Mouse (Mus musculus): ENCODE data around the gene Fam20b. TPM values are rescaled to one million over a fixed set of nuclear protein-coding genes. Genes with fewer than 3 reads are reported as not detected.
"Not testable (repeated sequence)": the region's sequence is repeated elsewhere in the genome, so short reads cannot be mapped to it uniquely, and the experiment has no call there.

Gene Fam20b
- total RNA-seq, 1 experiment from 2014 or later: 42.9 TPM

DNA sequence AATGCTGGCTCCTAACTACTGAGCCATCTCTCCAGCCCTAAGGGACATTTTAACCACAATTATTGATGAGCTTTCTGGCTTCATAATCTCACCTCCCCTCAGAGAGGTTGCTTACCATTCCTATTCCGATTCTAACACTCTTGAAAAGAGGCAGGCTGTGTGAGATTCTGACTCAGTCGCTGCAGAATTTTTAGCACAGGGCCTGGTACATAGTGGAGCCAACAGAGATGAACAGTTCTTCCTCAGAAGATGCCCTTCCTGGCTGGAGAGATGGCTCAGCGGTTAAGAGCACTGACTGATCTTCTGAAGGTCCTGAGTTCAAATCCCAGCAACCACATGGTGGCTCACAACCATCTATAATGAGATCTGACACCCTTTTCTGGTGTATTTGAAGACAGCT is 47.0 kb downstream of the Fam20b start:
- no peak for DNase-seq

DNA sequence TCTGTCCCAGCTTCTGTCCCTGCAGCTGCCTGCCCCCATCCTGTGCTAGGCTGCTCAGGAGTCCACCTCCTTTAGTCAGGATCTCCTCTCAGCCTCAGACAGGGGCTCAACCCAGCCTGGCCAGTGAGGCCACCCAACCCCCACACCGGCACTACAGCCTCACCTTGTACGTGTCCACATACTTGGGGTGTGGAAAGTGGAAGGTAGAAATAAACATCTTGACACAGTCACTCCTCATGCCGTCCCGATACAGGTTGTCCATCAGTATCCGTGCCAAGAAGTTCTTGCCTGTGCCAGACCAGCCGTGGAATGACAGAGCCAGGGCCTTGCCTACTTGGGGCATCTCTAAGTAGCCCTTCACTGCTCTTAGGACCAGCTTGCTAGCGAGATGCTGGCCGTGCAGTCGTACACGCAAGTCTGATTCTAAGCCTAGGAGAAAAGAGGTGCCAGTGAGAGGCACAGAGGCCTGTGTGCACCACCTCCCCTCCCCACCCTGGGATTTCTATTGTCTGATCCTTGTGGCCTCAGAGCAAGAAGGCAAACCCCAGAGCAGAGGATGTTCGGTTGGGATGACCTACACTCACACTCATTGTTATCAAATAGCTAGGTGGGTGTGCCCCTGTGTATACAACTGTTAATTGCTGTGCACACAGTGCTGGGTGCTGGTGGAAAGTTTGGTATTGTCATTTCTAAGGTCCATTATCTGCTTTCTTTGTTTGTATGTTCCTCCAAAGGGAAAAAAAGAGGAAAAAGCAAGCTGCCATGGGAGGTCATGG is 49.5 kb downstream of the Fam20b start:
- DNase-seq: no peak

DNA sequence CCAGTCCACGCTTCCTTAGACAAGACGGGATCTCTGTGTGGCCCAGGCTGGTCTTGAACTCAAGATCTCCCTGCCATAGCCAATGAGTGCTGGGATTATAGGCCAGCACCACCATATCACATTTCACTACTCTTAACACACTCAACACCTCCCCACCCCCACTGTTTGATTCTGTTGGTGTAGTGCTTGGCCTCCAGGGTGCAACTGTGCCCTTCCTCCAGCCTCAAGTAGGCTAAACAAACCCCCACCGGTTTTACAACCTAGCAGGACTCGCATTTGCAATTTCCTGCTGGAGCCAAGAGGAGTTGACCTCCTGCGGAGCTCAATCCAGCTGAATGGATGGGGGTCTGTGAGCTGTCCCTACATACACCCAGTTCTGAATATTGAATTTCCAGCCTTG is 50.3 kb downstream of the Fam20b start:
- DNase-seq: no peak

DNA sequence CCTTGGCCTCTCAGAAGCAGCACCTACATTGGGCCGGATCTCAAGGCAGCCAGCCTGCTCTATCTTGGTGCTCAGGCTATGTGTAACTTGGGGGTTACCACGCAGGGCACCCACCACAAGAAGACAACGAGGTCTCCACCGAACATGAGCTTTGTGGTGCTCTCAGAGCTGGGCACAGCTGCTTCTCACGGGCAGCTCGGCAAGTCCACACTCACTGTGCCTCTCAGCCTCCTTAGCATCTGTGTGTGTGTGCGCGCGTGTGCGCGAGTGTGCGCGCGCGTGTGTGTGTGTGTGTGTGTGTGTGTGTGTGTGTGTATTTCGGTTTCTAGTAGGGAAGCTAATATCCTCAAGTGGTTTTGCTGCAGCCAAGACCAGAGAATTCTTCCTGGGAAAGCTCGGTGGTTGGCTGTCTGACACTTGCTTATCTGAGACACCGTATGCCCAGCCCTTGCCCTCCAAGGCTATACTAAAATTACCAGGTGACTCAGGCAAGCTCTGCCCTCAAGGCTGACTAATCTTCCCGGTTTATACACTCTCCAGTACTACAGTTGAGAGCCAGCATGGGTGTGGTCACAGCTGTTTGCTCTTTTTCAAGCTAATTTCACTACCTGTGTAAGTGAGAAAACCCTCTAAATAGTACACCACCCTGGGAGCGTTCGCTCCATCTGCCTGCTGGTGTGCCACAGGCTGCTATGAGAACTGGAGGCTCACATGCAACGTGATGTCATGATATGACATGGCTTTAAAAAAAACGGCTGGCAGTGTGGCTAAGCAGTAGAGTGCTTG is 51.6 kb downstream of the Fam20b start:
- peak; percentile 56 for DNase-seq

DNA sequence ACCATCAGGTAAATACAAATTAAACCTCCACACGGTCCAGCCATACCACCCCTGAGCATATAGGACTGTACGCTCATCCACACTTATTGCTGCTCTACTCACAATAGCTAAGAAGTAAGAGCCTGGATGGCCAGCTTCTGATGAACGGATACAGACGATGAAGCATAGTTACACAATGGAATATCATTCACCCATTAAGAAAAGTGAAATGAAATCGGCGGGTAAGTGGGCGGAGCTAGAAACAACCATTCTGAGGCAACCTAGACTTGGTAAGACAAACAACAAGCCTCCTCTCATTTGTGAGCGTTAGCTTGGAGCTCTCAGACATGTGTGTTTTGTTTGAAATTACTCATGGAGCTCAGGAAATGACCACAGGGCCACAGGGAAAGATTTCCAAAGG is 53.1 kb downstream of the Fam20b start:
- DNase-seq: no peak

DNA sequence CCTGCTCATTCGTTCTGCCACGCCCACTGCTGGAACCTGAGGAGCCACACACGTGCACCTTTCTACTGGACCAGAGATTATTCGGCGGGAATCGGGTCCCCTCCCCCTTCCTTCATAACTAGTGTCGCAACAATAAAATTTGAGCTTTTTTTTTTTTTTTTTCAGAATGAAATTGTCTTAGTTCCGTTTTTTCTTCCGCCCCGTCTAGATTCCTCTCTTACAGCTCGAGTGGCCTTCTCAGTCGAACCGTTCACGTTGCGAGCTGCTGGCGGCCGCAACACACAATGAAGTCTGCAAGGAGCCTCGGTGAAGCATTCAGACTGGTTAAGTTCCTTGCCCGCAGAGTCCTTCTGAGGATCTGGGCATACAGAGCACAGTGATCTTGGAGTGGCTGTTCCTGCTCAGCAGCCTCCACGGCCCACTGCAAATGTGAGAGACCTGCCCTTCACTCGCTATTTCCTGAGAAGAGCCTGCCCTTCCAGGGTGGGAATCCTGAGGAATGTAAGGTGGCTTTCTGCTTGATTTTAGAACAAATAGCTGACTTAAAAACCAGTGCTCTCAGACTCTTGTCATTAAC is 58.1 kb downstream of the Fam20b start:
- DNase-seq: not testable (repeated sequence)

DNA sequence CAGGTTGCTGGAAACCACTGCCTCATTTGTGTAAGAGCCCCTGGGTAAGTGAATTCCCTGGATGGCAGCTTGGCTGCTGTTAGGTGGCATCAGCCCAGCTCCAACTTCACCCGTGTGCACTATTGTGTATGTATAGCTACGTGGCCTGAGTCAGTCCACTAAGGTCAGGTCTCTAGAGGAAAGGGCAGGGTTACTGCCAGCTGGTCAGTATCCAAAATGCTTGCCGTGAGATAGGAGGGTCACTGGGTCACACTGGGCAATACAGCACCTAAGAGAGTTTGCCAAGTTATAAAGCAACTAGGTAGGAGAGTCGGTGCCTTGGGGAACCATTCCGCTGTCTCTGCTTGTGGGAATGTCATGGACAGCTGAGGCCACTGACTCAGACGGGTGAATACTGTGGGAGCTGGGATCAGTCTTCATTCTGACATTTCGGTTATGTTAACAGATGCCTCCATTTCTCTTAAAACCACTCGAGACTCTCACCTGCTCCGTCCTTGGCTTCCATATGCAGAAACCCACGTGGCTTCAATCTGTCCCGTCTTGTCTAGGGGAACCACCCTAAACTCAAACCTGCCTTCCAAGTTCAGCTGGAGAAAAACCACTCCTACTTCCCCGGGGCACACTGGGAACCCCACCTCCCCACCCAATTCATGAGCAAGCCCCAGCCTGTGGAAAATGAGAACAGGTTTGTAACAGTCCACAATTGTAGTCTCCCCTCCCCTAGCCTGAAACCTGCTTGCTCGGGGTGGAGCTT is 58.8 kb downstream of the Fam20b start:
- DNase-seq: peak; percentile 65

DNA sequence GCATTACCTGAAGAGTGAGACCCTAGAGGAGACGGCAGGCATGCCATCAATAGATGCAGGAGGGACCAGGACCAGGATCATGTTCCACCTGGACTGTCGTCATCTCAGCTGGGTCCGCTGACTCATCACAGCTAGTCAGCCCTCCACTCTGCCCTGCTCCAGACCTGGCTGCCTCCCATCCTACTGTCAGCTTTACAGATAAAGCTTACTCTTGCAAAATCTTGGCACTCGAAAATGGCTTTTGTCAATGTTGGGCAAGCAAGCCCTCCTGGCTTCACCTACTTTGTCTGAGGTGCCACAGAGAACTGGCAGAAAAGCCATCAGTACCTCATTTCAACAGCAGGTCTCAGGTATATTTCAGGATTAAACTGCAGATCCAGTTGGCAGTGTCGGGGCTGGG is 60.2 kb downstream of the Fam20b start:
- DNase-seq: peak; percentile 67

DNA sequence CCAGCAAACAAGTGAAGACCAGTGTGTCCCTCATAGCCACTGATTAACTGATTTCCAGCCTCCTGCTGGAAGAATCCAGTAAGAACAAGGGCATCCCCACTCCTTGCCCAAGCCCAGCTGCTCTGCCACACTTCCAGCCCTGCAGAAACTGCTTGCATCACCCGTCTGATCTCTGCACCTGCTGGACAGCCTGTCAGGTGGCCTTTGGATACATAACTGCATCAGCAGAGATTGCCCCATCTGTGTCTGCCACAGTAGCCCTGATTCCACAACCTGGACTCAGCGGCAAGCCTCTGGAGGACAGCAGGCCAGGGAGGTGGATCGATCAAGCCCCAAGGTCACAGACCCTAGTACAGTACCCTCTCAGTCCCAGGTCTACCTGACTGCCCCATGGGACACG is 61.4 kb downstream of the Fam20b start:
- DNase-seq: no peak

DNA sequence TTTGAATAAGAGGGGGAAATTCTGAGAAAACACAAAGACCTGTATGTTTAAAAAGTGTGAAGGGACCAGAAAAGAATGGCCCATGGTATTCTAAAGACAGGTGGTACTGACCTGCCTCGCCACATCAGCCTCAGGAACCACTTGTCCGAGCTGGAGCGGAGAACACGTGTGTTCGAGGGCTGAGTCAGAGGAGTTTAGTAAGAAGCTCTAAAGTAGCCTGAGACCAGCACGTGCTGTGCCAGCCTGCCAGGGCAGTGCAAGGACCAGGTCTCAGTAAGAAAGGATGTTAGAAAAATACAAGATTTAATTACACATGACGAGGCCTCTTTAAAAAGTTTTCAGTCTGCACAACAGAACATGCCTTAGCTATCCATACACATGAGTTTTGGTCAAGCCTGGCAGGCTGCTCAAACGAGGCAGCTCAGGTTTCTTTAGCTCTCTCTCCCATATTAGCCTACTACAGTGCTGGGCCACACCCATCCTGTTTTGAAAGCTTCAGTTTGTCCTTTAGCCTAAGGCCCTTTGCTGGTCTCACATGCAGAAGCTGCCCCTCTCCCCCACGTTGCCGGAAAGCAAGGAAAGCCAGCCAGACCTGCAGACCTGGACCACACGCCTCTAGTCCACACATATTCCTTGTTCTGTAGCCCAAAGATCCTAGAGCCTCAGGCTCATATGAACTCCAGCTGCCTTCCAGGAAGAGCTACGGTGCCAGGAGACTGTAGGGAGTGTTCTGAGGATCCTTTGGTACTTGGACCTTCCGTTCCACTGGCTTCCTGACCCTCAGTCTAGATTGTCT is 64.0 kb downstream of the Fam20b start:
- DNase-seq: no peak

DNA sequence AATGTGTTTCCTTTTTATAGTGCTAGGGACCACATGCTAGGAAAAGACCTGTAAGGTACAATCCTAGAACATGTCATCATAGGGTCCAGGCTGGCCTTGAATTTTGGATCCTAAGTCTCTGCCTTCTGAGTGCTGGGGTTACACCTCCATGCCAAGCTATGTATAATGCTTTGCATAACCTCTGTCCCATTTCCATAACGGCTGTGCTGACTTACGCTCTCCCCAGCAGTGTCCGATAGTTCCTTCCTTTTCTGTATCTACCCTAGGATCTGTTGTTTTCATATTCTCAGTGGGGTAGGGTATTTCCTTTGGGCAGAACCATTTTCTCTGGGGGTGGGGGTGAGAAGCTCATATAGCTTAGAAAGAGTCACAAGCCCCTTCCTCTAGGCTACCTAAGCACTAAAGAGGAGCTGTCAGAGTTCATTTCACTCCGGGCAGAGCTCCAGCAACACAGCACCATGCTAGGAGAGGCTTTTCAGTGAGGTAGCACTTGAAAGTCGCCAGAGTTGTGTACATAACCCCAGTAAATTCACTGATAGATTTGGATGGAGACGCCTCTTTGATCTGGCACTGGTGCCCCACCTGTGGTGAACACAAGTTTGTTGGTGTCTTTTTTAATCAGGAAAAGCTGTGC is 66.6 kb downstream of the Fam20b start:
- DNase-seq: no peak

DNA sequence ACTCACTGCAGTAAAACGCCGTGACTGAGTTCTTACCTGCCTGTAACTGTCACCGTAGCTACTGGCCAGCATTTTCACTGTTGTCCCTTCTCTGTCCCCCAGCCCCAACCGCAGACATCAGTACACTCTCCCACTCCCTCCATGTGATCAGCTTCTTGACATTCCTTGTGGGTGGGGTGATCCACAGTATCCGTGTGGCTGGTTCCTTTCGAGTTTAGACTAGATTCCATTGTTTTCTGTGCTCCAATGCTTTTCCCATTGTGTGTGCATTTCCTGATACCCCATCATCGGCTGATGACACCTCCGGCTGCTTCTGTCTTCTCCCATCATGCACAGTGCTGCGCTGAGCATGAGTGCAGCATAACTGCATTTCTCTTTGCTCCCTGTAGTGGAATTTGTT is 68.3 kb downstream of the Fam20b start:
- no peak for DNase-seq

DNA sequence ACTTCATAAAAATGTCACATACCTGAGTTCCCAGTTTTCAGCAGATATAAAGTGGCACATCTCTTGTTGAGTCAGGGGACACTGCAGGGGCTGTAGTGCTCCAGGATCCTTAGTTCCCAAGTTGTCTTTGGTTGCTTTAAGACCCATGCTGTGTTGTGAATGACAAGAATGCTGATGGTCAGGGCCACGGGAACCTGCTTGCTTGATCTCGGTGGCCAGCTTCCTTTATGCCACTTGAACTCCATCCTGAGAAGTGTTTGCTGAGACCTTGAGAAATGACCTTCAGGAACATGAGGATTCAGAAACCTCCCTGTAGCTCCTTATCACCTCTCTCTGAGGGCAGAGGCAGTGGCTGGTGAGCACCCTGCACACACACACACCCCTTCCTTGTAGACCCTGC is 70.2 kb downstream of the Fam20b start:
- no peak for DNase-seq

DNA sequence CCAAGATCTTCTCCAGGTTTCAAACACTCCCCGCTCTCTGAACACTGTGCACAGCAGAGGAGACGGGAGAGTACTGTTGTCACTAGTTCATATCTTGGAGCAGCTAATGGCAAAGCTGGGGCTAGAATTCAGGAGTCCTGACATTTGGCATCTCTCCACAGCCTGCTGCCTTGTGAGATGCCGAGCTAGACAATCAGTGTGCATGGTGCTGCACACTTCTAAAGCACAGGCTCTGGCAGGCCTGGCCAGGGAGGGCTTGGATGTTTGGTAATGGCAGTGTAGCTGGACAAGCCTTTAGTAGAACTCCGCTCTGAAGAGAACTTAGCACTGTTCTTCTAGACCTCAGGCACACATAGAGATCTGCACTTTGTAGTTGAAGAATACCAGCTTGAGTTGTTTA is 72.9 kb downstream of the Fam20b start:
- DNase-seq: peak; percentile 3

DNA sequence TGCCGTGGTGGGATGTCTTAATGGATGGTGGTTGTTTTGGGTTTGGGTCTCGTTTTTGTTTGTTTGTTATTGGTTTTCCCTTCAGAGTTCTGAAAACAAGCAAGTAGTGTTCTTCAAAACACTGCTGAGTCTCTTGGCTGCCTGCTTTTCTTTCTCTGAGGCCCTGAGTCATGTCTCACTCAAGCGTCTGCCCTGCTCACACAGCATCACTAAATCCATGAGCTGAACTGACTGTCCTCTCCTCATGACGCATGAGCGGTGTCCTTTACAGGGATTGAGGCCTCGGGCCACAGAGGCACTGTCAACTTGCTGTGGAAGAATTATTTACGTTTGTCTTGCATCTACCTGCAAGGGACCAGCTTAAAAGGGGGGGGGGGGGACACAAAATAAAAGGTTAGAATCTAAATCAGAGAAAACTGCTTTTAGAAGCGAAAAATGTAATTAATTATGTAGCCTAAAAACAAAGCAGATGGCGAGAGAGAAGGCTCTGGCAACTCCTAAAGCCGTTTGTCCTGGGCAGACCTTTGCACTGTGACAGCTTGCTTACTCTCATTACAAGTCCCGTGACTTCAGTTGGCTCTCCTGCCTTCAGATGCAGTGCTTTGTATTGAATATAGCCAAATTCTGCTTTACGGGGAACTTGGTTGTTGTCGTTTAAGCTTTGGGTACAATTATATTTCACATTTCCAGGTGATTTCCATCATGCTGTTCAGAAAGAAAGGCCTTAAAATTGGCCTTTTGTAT is 73.9 kb downstream of the Fam20b start:
- DNase-seq: peak; percentile 36

DNA sequence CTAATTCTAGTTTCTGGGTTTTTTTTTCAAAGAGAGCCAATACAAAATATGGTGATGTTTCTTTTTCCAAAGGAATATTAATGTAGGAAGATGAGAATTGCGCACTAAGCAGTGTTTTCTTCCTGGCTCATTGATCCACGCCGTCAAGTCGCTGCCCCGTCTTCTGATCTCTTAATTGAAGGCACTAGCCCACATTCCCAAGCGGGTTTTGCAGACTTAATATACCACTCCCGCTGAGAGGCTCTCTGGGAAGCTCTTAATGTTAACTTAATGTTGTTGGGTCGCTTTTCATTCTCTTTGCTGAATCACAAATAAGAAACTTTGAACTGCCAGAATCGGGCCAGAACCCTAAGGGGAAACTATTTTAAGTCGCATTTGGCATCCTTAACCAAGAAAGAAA is 74.8 kb downstream of the Fam20b start:
- no peak for DNase-seq

DNA sequence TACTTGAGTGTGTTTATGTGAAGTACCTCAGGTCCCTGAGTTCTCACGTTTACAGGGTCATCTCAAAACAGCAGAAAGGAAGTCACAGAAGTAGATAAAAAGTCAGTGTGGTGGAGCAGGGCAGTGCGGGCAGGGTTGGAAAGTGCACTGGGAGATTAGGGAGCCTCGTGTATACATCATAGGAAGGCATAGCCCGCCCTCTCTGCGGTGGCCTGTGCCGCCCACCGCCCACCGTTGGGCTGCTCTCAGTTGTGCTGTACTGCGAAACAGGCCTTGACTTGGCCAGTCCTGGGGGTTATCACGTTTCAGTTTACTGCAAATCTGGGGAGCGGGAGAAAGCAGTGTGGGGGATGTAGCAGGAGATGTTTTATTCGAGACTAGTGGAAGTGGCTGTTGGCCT is 76.1 kb downstream of the Fam20b start:
- no peak for DNase-seq

DNA sequence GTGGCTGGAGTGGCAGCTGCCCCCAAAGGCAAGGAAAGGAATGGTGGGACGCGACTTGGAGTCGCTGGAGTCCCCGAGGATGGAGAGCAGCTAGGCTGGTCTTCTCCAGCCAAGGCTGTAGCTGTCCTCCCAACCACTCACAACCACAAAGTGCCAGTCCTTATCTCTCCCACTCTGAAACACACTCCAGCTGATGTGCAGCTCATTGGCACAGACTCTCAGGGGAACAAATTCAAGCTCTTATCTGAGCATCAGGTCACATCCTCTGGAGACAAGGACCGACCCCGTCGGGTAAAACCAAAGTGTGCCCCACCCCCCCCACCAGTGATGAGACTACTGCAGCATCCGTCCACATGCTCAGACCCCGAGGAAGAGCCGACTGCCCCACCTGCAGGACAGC is 77.1 kb downstream of the Fam20b start:
- no peak for DNase-seq

DNA sequence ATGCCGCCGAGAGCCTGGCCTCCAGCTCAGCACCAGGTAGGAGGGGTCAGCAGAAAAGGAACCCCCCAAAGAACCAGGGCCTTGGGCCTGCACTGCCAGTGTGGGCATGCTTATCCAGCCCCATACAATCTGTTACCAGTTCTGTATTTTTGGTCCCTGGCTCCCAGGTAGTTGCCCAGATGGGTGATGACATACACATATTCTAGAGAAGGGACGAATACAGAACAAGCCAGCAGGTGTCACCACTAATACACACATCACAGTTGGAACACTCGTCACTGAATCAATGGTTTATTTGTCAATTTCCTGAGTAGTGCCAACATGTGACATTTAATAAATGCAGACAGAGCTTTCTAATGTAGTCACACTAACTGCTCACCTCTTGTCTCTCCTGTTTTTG is 78.3 kb downstream of the Fam20b start:
- no peak for DNase-seq

DNA sequence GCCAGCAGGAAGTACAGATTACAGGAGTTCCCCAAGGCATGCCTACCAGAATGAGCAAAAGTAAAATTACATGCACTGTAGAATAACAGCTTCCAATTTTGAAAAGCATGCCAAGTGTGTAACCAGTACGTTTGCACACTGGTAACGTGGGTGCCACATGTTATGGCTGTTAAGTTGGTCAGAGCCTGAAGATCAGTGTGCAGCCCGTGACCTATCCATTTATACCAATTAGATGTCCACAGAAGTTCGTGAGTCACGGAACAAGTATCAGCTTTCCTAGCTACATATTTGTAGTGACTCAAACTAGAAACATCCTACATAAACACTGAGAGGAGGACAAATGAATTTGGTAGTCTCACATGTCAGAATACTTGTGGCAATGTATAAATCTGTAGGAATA is 79.4 kb downstream of the Fam20b start:
- DNase-seq: no peak

DNA sequence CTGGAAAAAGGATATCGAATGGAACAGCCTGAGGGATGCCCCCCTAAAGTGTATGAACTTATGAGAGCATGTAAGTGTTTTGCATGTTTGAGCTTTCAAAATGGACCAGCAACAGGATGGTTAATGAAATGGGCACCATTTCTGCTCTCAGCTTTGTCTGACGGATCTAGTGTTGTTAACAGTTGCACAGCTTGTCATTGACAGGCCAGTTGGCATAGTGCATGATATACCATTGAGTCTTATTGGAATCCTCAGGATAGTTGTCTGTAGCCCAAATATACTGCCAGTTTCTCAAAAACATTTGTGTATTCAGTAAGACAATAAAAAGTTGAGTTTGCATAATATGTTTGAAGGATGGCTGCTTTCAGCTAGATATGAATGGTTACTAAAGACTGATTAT is 83.7 kb downstream of the Fam20b start:
- no peak for DNase-seq
